17 mouse cellular contexts compared by ENCODE assay signal in genomic region chr17:8553601-8554000, GRCm38 (mm10).
"Had no signal": no experiment of that assay in that cellular context is flagged by ENCODE, and none has a peak within 500 bp of the region (broad histone marks: within the 10 kb centered on the region; RNA-seq: fewer than 3 reads in every experiment).

No protein-coding gene starts in this region.

- ATAC-seq: hindbrain, postnatal 0 days; intestine, embryonic 16.5 days; liver, embryonic 12.5 days had no signal

- DNase-seq: gastrocnemius, postnatal 14 days; gastrocnemius, postnatal 36 days; heart, adult 11 months; heart, adult 2 months; heart, postnatal 14 days; heart, postnatal 36 days; kidney, adult 11 months; kidney, adult 2 months; kidney, adult 9 months; kidney, postnatal 14 days; kidney, postnatal 36 days; layer of hippocampus, adult 9-11 months; layer of hippocampus, postnatal 36 days; lung, adult 18-20 months had no signal
